Mouse (Mus musculus): ENCODE data around the gene Lzts2.

DNA sequence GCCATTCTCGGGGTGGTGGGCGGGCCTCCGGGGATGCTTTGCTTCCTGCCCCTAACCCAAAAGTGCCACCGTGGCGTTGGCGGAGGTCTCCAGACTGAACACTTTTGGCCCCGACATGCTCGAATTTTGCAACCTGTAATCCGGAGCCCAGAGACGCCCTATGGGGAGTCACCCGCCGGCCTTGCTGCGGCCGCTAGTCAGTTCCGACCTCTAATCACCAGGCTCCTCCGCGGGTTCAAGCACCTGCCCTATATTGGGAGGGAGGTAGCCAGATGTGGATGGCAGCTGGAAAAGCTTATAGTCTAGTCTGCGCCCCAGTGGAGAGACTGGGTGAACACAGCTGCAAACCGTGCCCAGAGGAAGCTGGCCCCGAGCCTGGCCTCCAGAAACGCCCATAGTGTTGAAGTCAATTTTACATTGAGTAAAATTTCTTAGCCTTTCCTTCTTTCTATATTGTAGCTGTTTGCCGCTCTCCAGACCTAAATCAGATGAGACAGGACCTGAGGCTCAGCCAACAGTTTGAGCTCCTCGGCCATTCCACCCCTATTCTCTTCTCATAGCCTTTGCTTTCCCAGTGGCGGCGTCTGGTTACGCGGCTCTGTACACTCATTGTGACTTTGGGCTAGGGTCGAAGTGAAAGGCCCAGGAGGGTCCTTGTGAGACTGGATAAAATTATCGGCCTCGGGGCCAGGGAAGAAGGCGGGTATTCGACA lies 61.3 kb downstream of the Lzts2 start:
- TF ChIP-seq POLR2A (IDR thresholded peaks at IDR 0.05; ENCODE audit: borderline replicate concordance, control insufficient read depth, low read depth, low read length), result no peak
- TF ChIP-seq CTCF (IDR thresholded peaks at IDR 0.05; ENCODE audit: control insufficient read depth, insufficient read depth, low read length), result 0 out of 2 replicates have a peak, but pooled peaks have one; percentile 12
